Mouse (Mus musculus): ENCODE measurements around the gene Myl12a. TPM values are rescaled to one million over a fixed set of nuclear protein-coding genes. Genes with fewer than 3 reads are reported as not detected.

Myl12a gene
- polyA plus RNA-seq (2015; fragmentation: Nextera tagmentation; extraction: Ambion mirVana): 619 and 705 TPM in 2 replicates

GRCm38 (mm10) chr17:71002744-71003094 lies at the start of gene Myl12a:
TSS of gene Myl12a (minus strand) at chr17:71002878.
- H3K27me3 ChIP-seq: no peaks in the 10 kb centered on the region
- peaks cover 42% of the 10 kb centered on the region for H3K4me1 ChIP-seq (replicated peaks)
- H3K9me3 ChIP-seq (replicated peaks): no peaks in the 10 kb centered on the region
- 3% methylated on average over 14 of the region's 14 CpGs for whole genome bisulfite sequencing
- no peaks in the 10 kb centered on the region for H3K36me3 ChIP-seq
- peak within 1 kb of the TSS; percentile 61 for H3K4me2 ChIP-seq
- H3K4me3 ChIP-seq: peak within 1 kb of the TSS; percentile 72
- peak within 1 kb of the TSS; percentile 99 for H3K27ac ChIP-seq
- peak within 1 kb of the TSS; percentile 89 for H3K9ac ChIP-seq
- peak; percentile 11; the same call in 1 of the 2 replicates for ATAC-seq (replicated peaks; ENCODE audit: insufficient number of reproducible peaks, insufficient read depth, low FRiP score, low read depth)

GRCm38 (mm10) chr17:71049292-71049691 lies 46.6 kb upstream of the Myl12a start:
- Histone ChIP-seq H3K27me3 (no peaks in the 10 kb centered on the region), H3K4me3 (no peak overlapping the region), H3K36me3 (peaks cover 74% of the 10 kb centered on the region), H3K9me3 (replicated peaks) (no peaks in the 10 kb centered on the region), H3K27ac (no peak overlapping the region), H3K9ac (no peak overlapping the region), H3K4me2 (no peak overlapping the region), H3K4me1 (replicated peaks) (no peaks in the 10 kb centered on the region)
- WGBS: 89% methylated on average over 8 of the region's 8 CpGs
- ATAC-seq (replicated peaks; ENCODE audit: insufficient number of reproducible peaks, insufficient read depth, low FRiP score, low read depth): no peak

- Histone ChIP-seq H3K9me3 (replicated peaks) (no peaks in the 10 kb centered on the region), H3K4me3 (no peak overlapping the region), H3K27ac (no peak overlapping the region), H3K9ac (no peak overlapping the region), H3K36me3 (peaks cover 66% of the 10 kb centered on the region), H3K4me1 (replicated peaks) (no peaks in the 10 kb centered on the region), H3K4me2 (no peak overlapping the region), H3K27me3 (no peaks in the 10 kb centered on the region)
- WGBS: 85% methylated on average over 4 of the region's 4 CpGs
- ATAC-seq (replicated peaks; ENCODE audit: insufficient number of reproducible peaks, insufficient read depth, low FRiP score, low read depth): no peak
These were observed 44.2 kb upstream of the Myl12a start for GRCm38 (mm10) chr17:71046856-71047255.

GRCm38 (mm10) chr17:71045591-71045990 lies 42.9 kb upstream of the Myl12a start:
- H3K27me3 ChIP-seq: no peaks in the 10 kb centered on the region
- H3K36me3 ChIP-seq: peaks cover 63% of the 10 kb centered on the region
- no peak overlapping the region for H3K9ac ChIP-seq
- H3K27ac ChIP-seq: no peak overlapping the region
- no peaks in the 10 kb centered on the region for H3K9me3 ChIP-seq (replicated peaks)
- peaks cover 2% of the 10 kb centered on the region for H3K4me1 ChIP-seq (replicated peaks)
- no peak overlapping the region for H3K4me2 ChIP-seq
- ATAC-seq (replicated peaks; ENCODE audit: insufficient number of reproducible peaks, insufficient read depth, low FRiP score, low read depth): no peak
- 80% methylated on average over 9 of the region's 9 CpGs for WGBS
- H3K4me3 ChIP-seq: no peak overlapping the region

- H3K9ac ChIP-seq: no peak overlapping the region
- no peak overlapping the region for H3K4me3 ChIP-seq
- WGBS: 56% methylated on average over 1 of the region's 1 CpGs
- H3K9me3 ChIP-seq (replicated peaks): no peaks in the 10 kb centered on the region
- H3K27me3 ChIP-seq: no peaks in the 10 kb centered on the region
- no peak for ATAC-seq (replicated peaks; ENCODE audit: insufficient number of reproducible peaks, insufficient read depth, low FRiP score, low read depth)
- no peak overlapping the region for H3K4me2 ChIP-seq
- no peak overlapping the region for H3K27ac ChIP-seq
- H3K4me1 ChIP-seq (replicated peaks): peaks cover 28% of the 10 kb centered on the region
- H3K36me3 ChIP-seq: peaks cover 47% of the 10 kb centered on the region
These were observed 40.0 kb upstream of the Myl12a start for GRCm38 (mm10) chr17:71042645-71043044.

GRCm38 (mm10) chr17:71040582-71040880 lies 37.9 kb upstream of the Myl12a start:
- H3K9ac ChIP-seq: no peak overlapping the region
- no peaks in the 10 kb centered on the region for H3K27me3 ChIP-seq
- no peak for ATAC-seq (replicated peaks; ENCODE audit: insufficient number of reproducible peaks, insufficient read depth, low FRiP score, low read depth)
- H3K27ac ChIP-seq: peak overlapping the region; percentile 59
- H3K4me3 ChIP-seq: no peak overlapping the region
- 48% methylated on average over 5 of the region's 5 CpGs for WGBS
- H3K4me1 ChIP-seq (replicated peaks): peaks cover 28% of the 10 kb centered on the region
- H3K36me3 ChIP-seq: peaks cover 50% of the 10 kb centered on the region
- no peak overlapping the region for H3K4me2 ChIP-seq
- no peaks in the 10 kb centered on the region for H3K9me3 ChIP-seq (replicated peaks)

- 29% methylated on average over 12 of the region's 12 CpGs for WGBS
- Histone ChIP-seq H3K27me3 (no peaks in the 10 kb centered on the region), H3K4me3 (no peak overlapping the region), H3K27ac (peak overlapping the region; percentile 59), H3K4me1 (replicated peaks) (peaks cover 28% of the 10 kb centered on the region), H3K36me3 (peaks cover 49% of the 10 kb centered on the region), H3K9me3 (replicated peaks) (no peaks in the 10 kb centered on the region), H3K4me2 (no peak overlapping the region), H3K9ac (no peak overlapping the region; the same call in 1 of the 2 replicates)
- 0 out of 2 replicates have a peak, but pooled peaks have one; percentile 28 for ATAC-seq (replicated peaks; ENCODE audit: insufficient number of reproducible peaks, insufficient read depth, low FRiP score, low read depth)
These were observed 37.3 kb upstream of the Myl12a start for GRCm38 (mm10) chr17:71039851-71040581.

GRCm38 (mm10) chr17:71038812-71039211 lies 36.1 kb upstream of the Myl12a start:
- Histone ChIP-seq H3K9ac (no peak overlapping the region), H3K4me2 (no peak overlapping the region), H3K27ac (peak overlapping the region; percentile 53; the same call in 1 of the 2 replicates), H3K4me1 (replicated peaks) (peaks cover 31% of the 10 kb centered on the region), H3K9me3 (replicated peaks) (no peaks in the 10 kb centered on the region), H3K4me3 (no peak overlapping the region), H3K27me3 (no peaks in the 10 kb centered on the region), H3K36me3 (peaks cover 38% of the 10 kb centered on the region)
- ATAC-seq (replicated peaks; ENCODE audit: insufficient number of reproducible peaks, insufficient read depth, low FRiP score, low read depth): peak; percentile 44; the same call in 1 of the 2 replicates
- 39% methylated on average over 5 of the region's 5 CpGs for WGBS

- Histone ChIP-seq H3K9ac (no peak overlapping the region), H3K27me3 (no peaks in the 10 kb centered on the region), H3K4me2 (no peak overlapping the region), H3K4me1 (replicated peaks) (peaks cover 34% of the 10 kb centered on the region), H3K36me3 (peaks cover 31% of the 10 kb centered on the region), H3K9me3 (replicated peaks) (no peaks in the 10 kb centered on the region), H3K27ac (no peak overlapping the region), H3K4me3 (no peak overlapping the region)
- no peak for ATAC-seq (replicated peaks; ENCODE audit: insufficient number of reproducible peaks, insufficient read depth, low FRiP score, low read depth)
- 76% methylated on average over 7 of the region's 7 CpGs for WGBS
These were observed 34.5 kb upstream of the Myl12a start for GRCm38 (mm10) chr17:71037188-71037587.

- no peaks in the 10 kb centered on the region for H3K9me3 ChIP-seq (replicated peaks)
- H3K9ac ChIP-seq: no peak overlapping the region
- no peak for ATAC-seq (replicated peaks; ENCODE audit: insufficient number of reproducible peaks, insufficient read depth, low FRiP score, low read depth)
- H3K27me3 ChIP-seq: no peaks in the 10 kb centered on the region
- H3K4me3 ChIP-seq: no peak overlapping the region
- H3K36me3 ChIP-seq: peaks cover 27% of the 10 kb centered on the region
- no peak overlapping the region for H3K27ac ChIP-seq
- WGBS: 39% methylated on average over 5 of the region's 5 CpGs
- H3K4me2 ChIP-seq: no peak overlapping the region
- peaks cover 21% of the 10 kb centered on the region for H3K4me1 ChIP-seq (replicated peaks)
These were observed 31.8 kb upstream of the Myl12a start for GRCm38 (mm10) chr17:71034472-71034871.

GRCm38 (mm10) chr17:71032719-71033118 lies 30.0 kb upstream of the Myl12a start:
- H3K4me3 ChIP-seq: no peak overlapping the region
- no peak overlapping the region for H3K4me2 ChIP-seq
- no peak for ATAC-seq (replicated peaks; ENCODE audit: insufficient number of reproducible peaks, insufficient read depth, low FRiP score, low read depth)
- H3K36me3 ChIP-seq: peaks cover 24% of the 10 kb centered on the region
- 78% methylated on average over 10 of the region's 10 CpGs for WGBS
- H3K4me1 ChIP-seq (replicated peaks): peaks cover 11% of the 10 kb centered on the region; the same call in 1 of the 2 replicates
- no peaks in the 10 kb centered on the region for H3K27me3 ChIP-seq
- no peak overlapping the region for H3K27ac ChIP-seq
- H3K9me3 ChIP-seq (replicated peaks): no peaks in the 10 kb centered on the region
- H3K9ac ChIP-seq: no peak overlapping the region

GRCm38 (mm10) chr17:71027186-71027585 lies 24.5 kb upstream of the Myl12a start:
- ATAC-seq (replicated peaks; ENCODE audit: insufficient number of reproducible peaks, insufficient read depth, low FRiP score, low read depth): no peak
- Histone ChIP-seq H3K9ac (no peak overlapping the region), H3K27me3 (no peaks in the 10 kb centered on the region), H3K9me3 (replicated peaks) (no peaks in the 10 kb centered on the region), H3K4me1 (replicated peaks) (peaks cover 49% of the 10 kb centered on the region), H3K27ac (no peak overlapping the region), H3K4me3 (no peak overlapping the region), H3K36me3 (peaks cover 6% of the 10 kb centered on the region; the same call in 1 of the 2 replicates), H3K4me2 (peak overlapping the region; percentile 8; the same call in 1 of the 2 replicates)
- 66% methylated on average over 3 of the region's 3 CpGs for WGBS
